Mouse (Mus musculus) heart, embryonic 14.5 days (tissue): ENCODE data around the gene Dmd. TPM values are rescaled to one million over a fixed set of nuclear protein-coding genes. Genes with fewer than 3 reads are reported as not detected.
"Not testable (repeated sequence)": the region's sequence is repeated elsewhere in the genome, so short reads cannot be mapped to it uniquely, and the experiment has no call there.

Source experiments
- ATAC-seq: fragments of 200-750 bp; cut with Nextera tagmentation; 2 replicates; pipeline ENCODE4 v1.8.0; 2017; ENCODE audit warnings: low read depth, moderate TSS enrichment; ENCODE audit not compliant: insufficient number of reproducible peaks, insufficient read depth, low FRiP score
- H3K27ac ChIP-seq, 2 experiments: fragments of 200-500 bp in 1 of 2; fragments of 300-500 bp in 1 of 2; sonication (generic) in 1 of 2; replicated peaks in 1 of 2; 2 replicates each; pipeline ENCODE4 v1.5.1; 2012 to 2014; ENCODE audit warnings: low read depth in 2 of 2, low read length in 2 of 2, control low read depth in 1 of 2, mild to moderate bottlenecking in 1 of 2, mixed read lengths in 1 of 2; ENCODE audit not compliant: control insufficient read depth in 1 of 2, insufficient read depth in 1 of 2
- H3K27me3 ChIP-seq: fragments of 300-500 bp; sonication (generic); 2 replicates; pipeline ENCODE4 v1.6.1; 2014; ENCODE audit warnings: mild to moderate bottlenecking, low read length, control low read depth; ENCODE audit not compliant: control insufficient read depth, insufficient read depth
- H3K36me3 ChIP-seq: fragments of 300-500 bp; sonication (generic); 2 replicates; pipeline ENCODE4 v1.6.1; 2014; ENCODE audit warnings: mild to moderate bottlenecking, control low read depth, low read length, mixed read lengths; ENCODE audit not compliant: control insufficient read depth, insufficient read depth
- H3K4me1 ChIP-seq, 2 experiments: fragments of 200-500 bp in 1 of 2; fragments of 300-500 bp in 1 of 2; sonication (generic) in 1 of 2; 2 replicates each; pipeline ENCODE4 v1.6.1; 2012 to 2014; ENCODE audit warnings: low read length in 2 of 2, control low read depth in 1 of 2, mixed read lengths in 1 of 2; ENCODE audit not compliant: control insufficient read depth in 2 of 2, insufficient read depth in 2 of 2
- H3K4me2 ChIP-seq: fragments of 300-500 bp; sonication (generic); 2 replicates; pipeline ENCODE4 v1.6.1; 2014; ENCODE audit warnings: mild to moderate bottlenecking, low read length
- H3K4me3 ChIP-seq, 2 experiments: fragments of 200-500 bp in 1 of 2; fragments of 300-500 bp in 1 of 2; sonication (generic) in 1 of 2; 2 replicates each; pipeline ENCODE4 v1.5.1; 2012 to 2014; ENCODE audit warnings: low read length in 2 of 2, mild to moderate bottlenecking in 2 of 2, control low read depth in 1 of 2, low read depth in 1 of 2, moderate library complexity in 1 of 2; ENCODE audit not compliant: control insufficient read depth in 1 of 2, insufficient read depth in 1 of 2
- H3K9ac ChIP-seq: fragments of 300-500 bp; sonication (generic); 2 replicates; pipeline ENCODE4 v1.6.1; 2014; ENCODE audit warnings: mild to moderate bottlenecking, low read length
- H3K9me3 ChIP-seq: fragments of 300-500 bp; sonication (generic); 2 replicates; pipeline ENCODE4 v1.6.1; 2016; ENCODE audit warnings: low read length, control low read depth; ENCODE audit not compliant: control insufficient read depth
- WGBS: fragments of 180-500 bp; shearing (Covaris S2); extraction: QIAGEN DNeasy Blood & Tissue Kit; methylation state at CpG from one replicate; pipeline ENCODE4 v1.1.7; 2014; 5-methylcytosine and 5-hydroxymethylcytosine counted together
- polyA plus RNA-seq: library from polyadenylated mRNA; unstranded; fragments of >200 nt; fragmentation: Nextera tagmentation; extraction: Ambion mirVana; gene quantifications from 2 replicates; pipeline ENCODE4 v1.2.1, GENCODE M21; 2014

Gene Dmd
- polyA plus RNA-seq, 1 experiment from 2014 or later = 44.6 TPM

DNA sequence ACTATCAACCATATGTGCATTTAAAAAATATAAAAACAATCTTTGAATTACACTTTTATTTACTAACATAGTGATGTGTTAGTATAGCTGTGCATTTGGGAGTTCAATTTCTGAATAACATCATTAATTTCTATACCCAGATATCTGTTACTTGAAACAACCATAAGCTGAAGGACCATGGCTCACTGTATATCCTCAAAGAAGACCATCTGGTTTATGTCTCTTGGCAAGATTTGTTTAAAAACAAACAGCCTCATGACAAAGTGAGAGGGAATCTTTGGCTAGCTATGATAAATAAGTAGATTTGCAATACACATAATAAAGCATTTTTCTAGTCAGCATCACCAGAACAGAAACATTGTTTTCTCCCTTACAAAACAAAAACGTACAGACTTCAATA is 1027.2 kb downstream of the Dmd start:
- Histone ChIP-seq H3K4me1 (no peaks in the 10 kb centered on the region), H3K36me3 (no peaks in the 10 kb centered on the region), H3K9me3 (no peaks in the 10 kb centered on the region), H3K4me3 (no peak overlapping the region), H3K27ac (no peak overlapping the region), H3K9ac (no peak overlapping the region), H3K27me3 (no peaks in the 10 kb centered on the region), H3K4me2 (no peak overlapping the region)
- 48% methylated on average over 1 of the region's 1 CpGs for WGBS
- no peak for ATAC-seq

DNA sequence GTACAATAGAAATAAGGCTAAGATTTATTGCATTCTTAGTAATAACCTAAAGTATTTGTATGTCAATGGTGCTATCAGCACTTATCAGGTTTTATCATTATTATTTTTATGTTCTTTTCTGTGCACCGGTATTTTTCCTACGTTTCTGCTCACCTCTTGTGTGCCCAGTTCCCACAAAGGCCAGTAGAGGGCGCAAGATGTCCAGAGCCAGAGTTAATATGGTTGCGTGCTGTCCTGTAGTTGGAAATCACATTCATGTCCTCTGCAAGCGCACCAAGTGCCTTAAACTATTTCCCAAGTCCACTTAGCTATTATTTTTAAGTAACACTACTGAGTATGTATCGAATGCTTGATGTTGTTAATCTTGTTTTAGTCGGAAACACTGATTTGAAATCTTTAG is 1052.6 kb downstream of the Dmd start:
- no peak for ATAC-seq
- Histone ChIP-seq H3K4me2 (no peak overlapping the region), H3K27ac (no peak overlapping the region), H3K4me3 (no peak overlapping the region), H3K27me3 (no peaks in the 10 kb centered on the region), H3K36me3 (no peaks in the 10 kb centered on the region), H3K9ac (no peak overlapping the region), H3K9me3 (no peaks in the 10 kb centered on the region), H3K4me1 (no peaks in the 10 kb centered on the region)
- 40% methylated on average over 7 of the region's 7 CpGs for WGBS

DNA sequence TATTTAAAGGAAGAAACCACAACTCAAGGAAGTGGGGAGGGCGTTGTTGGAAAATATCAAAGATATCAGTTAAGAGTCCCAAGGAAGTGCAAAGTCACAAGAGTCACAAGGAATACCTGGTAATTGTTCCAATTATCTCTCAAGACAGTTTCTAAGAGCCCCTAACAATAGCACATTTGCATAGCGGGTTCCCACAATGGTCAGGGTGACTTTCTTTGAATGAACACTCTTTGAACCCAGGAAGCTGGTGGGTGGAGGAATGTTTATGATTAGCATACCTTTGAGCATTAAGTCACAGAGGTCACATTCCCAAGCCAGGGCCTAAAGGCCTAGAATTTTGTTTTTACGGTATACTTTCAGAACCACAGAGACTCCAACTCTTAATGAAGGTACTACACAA is 1113.8 kb downstream of the Dmd start:
- not testable (repeated sequence) for ATAC-seq, H3K27me3 ChIP-seq, H3K4me1 ChIP-seq, H3K36me3 ChIP-seq, H3K27ac ChIP-seq, H3K4me2 ChIP-seq, H3K4me3 ChIP-seq, H3K9me3 ChIP-seq, H3K9ac ChIP-seq
- WGBS = 82% methylated on average over 3 of the region's 3 CpGs

DNA sequence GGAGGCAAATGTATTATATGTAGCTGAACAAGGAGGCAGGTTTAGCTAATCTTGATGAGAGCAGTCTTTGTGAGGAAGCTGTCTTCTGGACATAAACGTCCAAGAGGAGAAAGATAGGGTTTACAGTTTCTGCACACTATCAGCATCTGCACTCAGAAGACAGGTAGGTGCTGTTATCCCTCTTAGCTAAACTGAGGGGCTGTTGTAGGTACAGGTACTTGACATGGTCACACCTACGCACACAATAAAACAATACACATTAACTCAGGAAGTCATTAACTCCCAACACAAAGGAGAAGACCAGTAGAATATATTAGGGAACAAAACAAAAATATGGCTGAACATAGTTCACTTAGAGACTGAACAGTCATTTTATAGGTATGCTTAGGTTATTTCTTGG is 1217.2 kb downstream of the Dmd start:
- no peak overlapping the region for H3K27ac ChIP-seq
- H3K9ac ChIP-seq = no peak overlapping the region
- no peaks in the 10 kb centered on the region for H3K4me1 ChIP-seq
- H3K27me3 ChIP-seq = no peaks in the 10 kb centered on the region
- H3K4me2 ChIP-seq = no peak overlapping the region
- H3K9me3 ChIP-seq = no peaks in the 10 kb centered on the region
- H3K36me3 ChIP-seq = no peaks in the 10 kb centered on the region
- ATAC-seq = no peak
- WGBS = 70% methylated on average over 2 of the region's 2 CpGs
- H3K4me3 ChIP-seq = no peak overlapping the region

DNA sequence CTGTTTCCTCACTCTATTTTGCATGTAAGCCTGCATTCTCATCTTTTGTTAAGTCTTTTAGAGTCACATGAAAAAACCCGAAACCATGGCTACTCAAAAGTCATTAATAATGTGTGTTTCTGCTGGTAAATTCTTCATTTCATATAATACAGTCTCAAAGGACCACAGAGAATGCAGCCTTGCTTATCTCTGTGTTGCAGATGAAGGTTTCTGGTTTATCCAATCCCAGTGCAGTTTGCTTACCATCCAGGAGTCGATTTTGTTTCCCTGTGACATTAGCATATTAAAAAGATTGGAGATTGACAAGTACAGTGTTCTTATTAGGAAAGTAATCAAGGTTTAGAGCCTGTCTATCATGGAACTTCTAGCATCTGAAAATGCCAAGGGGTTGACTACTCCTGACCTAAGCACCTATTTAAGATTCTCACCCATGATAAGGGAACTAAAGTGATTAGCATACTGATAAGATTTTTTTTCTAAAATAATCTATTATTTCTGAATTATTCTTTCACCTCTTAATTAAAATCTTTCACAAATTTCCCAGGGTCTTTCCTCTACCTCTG is 1292.7 kb downstream of the Dmd start:
- H3K4me3 ChIP-seq = no peak overlapping the region
- WGBS = 61% methylated on average over 2 of the region's 2 CpGs
- no peaks in the 10 kb centered on the region for H3K27me3 ChIP-seq
- no peak for ATAC-seq
- H3K9ac ChIP-seq = no peak overlapping the region
- no peaks in the 10 kb centered on the region for H3K36me3 ChIP-seq
- no peak overlapping the region for H3K27ac ChIP-seq
- no peaks in the 10 kb centered on the region for H3K9me3 ChIP-seq
- no peaks in the 10 kb centered on the region for H3K4me1 ChIP-seq
- H3K4me2 ChIP-seq = no peak overlapping the region

DNA sequence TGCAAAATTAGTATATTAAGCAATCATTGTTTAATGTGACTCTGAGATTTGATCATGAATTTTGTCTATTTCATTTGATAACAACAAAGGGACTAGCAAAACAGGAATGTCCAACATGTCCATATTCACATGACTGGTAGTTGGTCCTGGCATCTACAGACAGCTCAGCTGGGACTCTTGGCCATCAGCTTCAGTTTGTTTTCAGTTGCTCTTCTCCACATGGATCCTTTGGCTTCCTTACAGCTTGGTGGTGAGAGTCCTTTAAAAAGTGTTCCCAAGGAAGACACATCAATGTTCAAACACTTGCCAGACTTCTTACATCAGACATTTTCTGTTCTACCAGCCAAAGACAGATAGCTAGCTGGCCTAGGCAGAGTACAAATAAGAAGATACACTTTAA is 1381.9 kb downstream of the Dmd start:
- Histone ChIP-seq H3K27ac (no peak overlapping the region), H3K4me2 (no peak overlapping the region), H3K27me3 (no peaks in the 10 kb centered on the region), H3K9ac (no peak overlapping the region), H3K4me1 (no peaks in the 10 kb centered on the region), H3K9me3 (no peaks in the 10 kb centered on the region), H3K36me3 (no peaks in the 10 kb centered on the region), H3K4me3 (no peak overlapping the region)
- ATAC-seq = no peak

DNA sequence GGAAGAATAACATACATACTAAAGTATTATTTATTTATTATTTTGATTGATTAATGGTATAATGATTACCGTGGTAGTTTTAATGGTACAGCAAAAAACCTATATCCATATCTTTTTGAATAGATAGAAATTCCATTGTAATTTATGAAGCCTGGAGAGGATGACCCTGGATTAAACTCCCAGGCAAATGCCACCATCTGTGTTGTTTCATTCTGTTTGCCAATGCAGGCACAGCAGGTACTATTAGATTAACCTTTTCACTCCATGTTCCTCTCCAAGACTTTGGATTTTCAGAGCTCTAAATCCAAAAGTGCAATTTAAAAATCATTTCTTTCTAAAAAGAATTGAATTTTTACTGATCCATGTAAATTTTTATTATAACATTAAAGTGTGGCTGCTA is 1383.5 kb downstream of the Dmd start:
- no peak for ATAC-seq
- H3K4me2 ChIP-seq = no peak overlapping the region
- H3K4me3 ChIP-seq = no peak overlapping the region
- no peaks in the 10 kb centered on the region for H3K4me1 ChIP-seq
- no peak overlapping the region for H3K9ac ChIP-seq
- 86% methylated on average over 1 of the region's 1 CpGs for WGBS
- no peak overlapping the region for H3K27ac ChIP-seq
- no peaks in the 10 kb centered on the region for H3K9me3 ChIP-seq
- no peaks in the 10 kb centered on the region for H3K27me3 ChIP-seq
- H3K36me3 ChIP-seq = no peaks in the 10 kb centered on the region

DNA sequence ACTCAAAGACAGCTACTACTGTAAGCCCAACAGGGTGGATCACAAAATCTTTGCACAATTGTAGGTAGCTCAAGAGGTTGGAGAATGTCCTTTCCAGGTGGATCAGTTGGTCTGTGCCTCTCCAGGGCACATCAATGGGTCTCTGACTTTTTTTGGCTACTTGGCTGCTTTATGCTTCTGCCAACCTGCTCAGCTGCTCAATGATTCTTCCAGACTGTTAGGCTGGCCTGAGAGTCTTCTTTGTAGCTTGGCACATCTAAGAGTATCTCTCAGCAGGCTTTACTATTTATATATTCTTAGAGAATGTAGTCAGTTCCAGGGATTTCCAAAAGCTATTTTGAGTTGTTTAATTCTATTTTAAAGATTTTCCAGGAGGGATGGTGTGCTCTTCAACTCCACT is 1416.3 kb downstream of the Dmd start:
- H3K4me1 ChIP-seq = no peaks in the 10 kb centered on the region
- no peaks in the 10 kb centered on the region for H3K9me3 ChIP-seq
- H3K27me3 ChIP-seq = no peaks in the 10 kb centered on the region
- H3K4me2 ChIP-seq = no peak overlapping the region
- H3K36me3 ChIP-seq = no peaks in the 10 kb centered on the region
- ATAC-seq = no peak
- no peak overlapping the region for H3K27ac ChIP-seq
- no peak overlapping the region for H3K4me3 ChIP-seq
- H3K9ac ChIP-seq = no peak overlapping the region
